Mouse (Mus musculus) neural tube, embryonic 12.5 days (tissue): Measurements from ENCODE around the gene Hk1. TPM values are rescaled to one million over a fixed set of nuclear protein-coding genes. Genes with fewer than 3 reads are reported as not detected.
A peak's percentile ranks its signal among the peaks of the same experiment; 100 is the strongest.

Source experiments
- ATAC-seq: fragments of 200-750 bp; cut with Nextera tagmentation; 2 replicates; pipeline ENCODE4 v1.8.0; 2017; ENCODE audit warnings: low read depth, mild to moderate bottlenecking, moderate TSS enrichment, moderate library complexity; ENCODE audit not compliant: low FRiP score
- H3K27ac ChIP-seq: fragments of 300-500 bp; sonication (generic); 2 replicates; pipeline ENCODE4 v1.5.1; 2016
- H3K27me3 ChIP-seq: fragments of 300-500 bp; sonication (generic); replicated peaks from 2 replicates; pipeline ENCODE4 v1.6.1; 2016; ENCODE audit warnings: mild to moderate bottlenecking
- H3K36me3 ChIP-seq: fragments of 300-500 bp; sonication (generic); 2 replicates; pipeline ENCODE4 v1.6.1; 2016; ENCODE audit warnings: mild to moderate bottlenecking
- H3K4me1 ChIP-seq: fragments of 300-500 bp; sonication (generic); 2 replicates; pipeline ENCODE4 v1.6.1; 2016
- H3K4me2 ChIP-seq: fragments of 300-500 bp; sonication (generic); replicated peaks from 2 replicates; pipeline ENCODE4 v1.6.1; 2016; ENCODE audit warnings: mild to moderate bottlenecking
- H3K4me3 ChIP-seq: fragments of 300-500 bp; sonication (generic); 2 replicates; pipeline ENCODE4 v1.5.1; 2016
- H3K9ac ChIP-seq: fragments of 300-500 bp; sonication (generic); 2 replicates; pipeline ENCODE4 v1.6.1; 2016; ENCODE audit warnings: mild to moderate bottlenecking
- H3K9me3 ChIP-seq: fragments of 300-500 bp; sonication (generic); 2 replicates; pipeline ENCODE4 v1.6.1; 2016; ENCODE audit warnings: mild to moderate bottlenecking
- WGBS: fragments of 180-500 bp; shearing (Covaris S2); methylation state at CpG from one replicate; pipeline ENCODE4 v1.1.7; 2016; 5-methylcytosine and 5-hydroxymethylcytosine counted together
- polyA plus RNA-seq: library from polyadenylated mRNA; unstranded; fragments of >200 nt; fragmentation: Nextera tagmentation; extraction: Ambion mirVana; gene quantifications from 2 replicates; pipeline ENCODE4 v1.2.1, GENCODE M21; 2016

The Hk1 gene
- polyA plus RNA-seq, 1 experiment from 2014 or later: 64.7 TPM

GRCm38 (mm10) chr10:62339211-62340094, 40.3 kb downstream of the Hk1 start:
- Histone ChIP-seq H3K36me3 (no peaks in the 10 kb centered on the region), H3K9me3 (no peaks in the 10 kb centered on the region), H3K27me3 (no peaks in the 10 kb centered on the region), H3K4me1 (peaks cover 21% of the 10 kb centered on the region), H3K9ac (peak overlapping the region; percentile 67), H3K4me3 (peak overlapping the region; percentile 69), H3K27ac (peak overlapping the region; percentile 59; the same call in 1 of the 2 replicates), H3K4me2 (peak overlapping the region; percentile 93)
- peak; percentile 65 for ATAC-seq
- 5% methylated on average over 45 of the region's 45 CpGs for WGBS

- no peak overlapping the region for H3K9ac ChIP-seq
- H3K27ac ChIP-seq: no peak overlapping the region
- H3K4me3 ChIP-seq: peak overlapping the region; percentile 69; the same call in 1 of the 2 replicates
- peaks cover 21% of the 10 kb centered on the region for H3K4me1 ChIP-seq
- WGBS: 33% methylated on average over 5 of the region's 5 CpGs
- no peaks in the 10 kb centered on the region for H3K9me3 ChIP-seq
- no peaks in the 10 kb centered on the region for H3K36me3 ChIP-seq
- peak overlapping the region; percentile 93 for H3K4me2 ChIP-seq
- no peaks in the 10 kb centered on the region for H3K27me3 ChIP-seq
- no peak for ATAC-seq
These were observed 41.1 kb downstream of the Hk1 start for GRCm38 (mm10) chr10:62338626-62339025.

- 60% methylated on average over 9 of the region's 9 CpGs for WGBS
These were observed 41.5 kb downstream of the Hk1 start for GRCm38 (mm10) chr10:62338176-62338575.

GRCm38 (mm10) chr10:62336601-62337578, 42.8 kb downstream of the Hk1 start:
- Histone ChIP-seq H3K9ac (no peak overlapping the region), H3K36me3 (no peaks in the 10 kb centered on the region), H3K4me1 (peaks cover 26% of the 10 kb centered on the region), H3K27ac (no peak overlapping the region), H3K27me3 (no peaks in the 10 kb centered on the region), H3K4me3 (no peak overlapping the region), H3K4me2 (0 out of 2 replicates have a peak overlapping the region, but pooled peaks have one; percentile 25), H3K9me3 (no peaks in the 10 kb centered on the region)
- 13% methylated on average over 12 of the region's 12 CpGs for WGBS
- no peak for ATAC-seq

More at GRCm38 (mm10) chr10:62338176-62338575, 41.5 kb downstream of the Hk1 start:
- ATAC-seq: no peak
- Histone ChIP-seq H3K9me3 (no peaks in the 10 kb centered on the region), H3K4me3 (no peak overlapping the region), H3K27me3 (no peaks in the 10 kb centered on the region), H3K9ac (no peak overlapping the region), H3K36me3 (no peaks in the 10 kb centered on the region), H3K4me1 (peaks cover 21% of the 10 kb centered on the region), H3K4me2 (peak overlapping the region; percentile 93; the same call in 1 of the 2 replicates), H3K27ac (no peak overlapping the region)

- ATAC-seq: no peak
- 25% methylated on average over 6 of the region's 6 CpGs for WGBS
- Histone ChIP-seq H3K9me3 (no peaks in the 10 kb centered on the region), H3K36me3 (no peaks in the 10 kb centered on the region), H3K4me3 (no peak overlapping the region), H3K4me1 (peaks cover 20% of the 10 kb centered on the region), H3K9ac (no peak overlapping the region), H3K27me3 (no peaks in the 10 kb centered on the region), H3K4me2 (no peak overlapping the region), H3K27ac (no peak overlapping the region)
These were observed 44.3 kb downstream of the Hk1 start for GRCm38 (mm10) chr10:62335423-62335776.

GRCm38 (mm10) chr10:62334686-62335422, 44.9 kb downstream of the Hk1 start:
- WGBS: 55% methylated on average over 20 of the region's 20 CpGs
- Histone ChIP-seq H3K36me3 (no peaks in the 10 kb centered on the region), H3K27me3 (no peaks in the 10 kb centered on the region), H3K4me2 (no peak overlapping the region), H3K4me1 (peaks cover 23% of the 10 kb centered on the region), H3K9me3 (no peaks in the 10 kb centered on the region), H3K27ac (no peak overlapping the region), H3K4me3 (no peak overlapping the region), H3K9ac (no peak overlapping the region)
- no peak for ATAC-seq

- Histone ChIP-seq H3K9me3 (no peaks in the 10 kb centered on the region), H3K4me3 (no peak overlapping the region), H3K27ac (no peak overlapping the region), H3K4me1 (peaks cover 11% of the 10 kb centered on the region; the same call in 1 of the 2 replicates), H3K27me3 (no peaks in the 10 kb centered on the region), H3K9ac (no peak overlapping the region), H3K4me2 (no peak overlapping the region), H3K36me3 (no peaks in the 10 kb centered on the region)
- no peak for ATAC-seq
- 85% methylated on average over 14 of the region's 14 CpGs for WGBS
These were observed 46.4 kb downstream of the Hk1 start for GRCm38 (mm10) chr10:62333269-62333668.

GRCm38 (mm10) chr10:62332514-62332913, 47.2 kb downstream of the Hk1 start:
- 0 out of 2 replicates have a peak overlapping the region, but pooled peaks have one; percentile 21 for H3K9ac ChIP-seq
- 69% methylated on average over 7 of the region's 7 CpGs for WGBS
- H3K27ac ChIP-seq: no peak overlapping the region
- no peak for ATAC-seq
- no peaks in the 10 kb centered on the region for H3K36me3 ChIP-seq
- H3K4me3 ChIP-seq: no peak overlapping the region
- H3K27me3 ChIP-seq: no peaks in the 10 kb centered on the region
- H3K9me3 ChIP-seq: no peaks in the 10 kb centered on the region
- peaks cover 10% of the 10 kb centered on the region; the same call in 1 of the 2 replicates for H3K4me1 ChIP-seq
- H3K4me2 ChIP-seq: no peak overlapping the region

GRCm38 (mm10) chr10:62331771-62332170, 47.9 kb downstream of the Hk1 start:
- H3K4me1 ChIP-seq: peaks cover 10% of the 10 kb centered on the region; the same call in 1 of the 2 replicates
- no peaks in the 10 kb centered on the region for H3K36me3 ChIP-seq
- no peaks in the 10 kb centered on the region for H3K9me3 ChIP-seq
- H3K4me3 ChIP-seq: no peak overlapping the region
- no peak for ATAC-seq
- no peak overlapping the region for H3K27ac ChIP-seq
- no peak overlapping the region for H3K9ac ChIP-seq
- no peak overlapping the region for H3K4me2 ChIP-seq
- 81% methylated on average over 12 of the region's 12 CpGs for WGBS
- no peaks in the 10 kb centered on the region for H3K27me3 ChIP-seq

- Histone ChIP-seq H3K27ac (no peak overlapping the region), H3K9ac (no peak overlapping the region), H3K4me2 (no peak overlapping the region), H3K4me1 (peaks cover 10% of the 10 kb centered on the region; the same call in 1 of the 2 replicates), H3K27me3 (no peaks in the 10 kb centered on the region), H3K36me3 (no peaks in the 10 kb centered on the region), H3K9me3 (no peaks in the 10 kb centered on the region), H3K4me3 (no peak overlapping the region)
- ATAC-seq: no peak
- WGBS: 93% methylated on average over 9 of the region's 9 CpGs
These were observed 48.4 kb downstream of the Hk1 start for GRCm38 (mm10) chr10:62331296-62331695.

- Histone ChIP-seq H3K4me3 (no peak overlapping the region), H3K36me3 (no peaks in the 10 kb centered on the region), H3K4me1 (peaks cover 10% of the 10 kb centered on the region; the same call in 1 of the 2 replicates), H3K27me3 (no peaks in the 10 kb centered on the region), H3K4me2 (no peak overlapping the region), H3K27ac (no peak overlapping the region), H3K9ac (no peak overlapping the region), H3K9me3 (no peaks in the 10 kb centered on the region)
- 80% methylated on average over 7 of the region's 7 CpGs for WGBS
- ATAC-seq: no peak
These were observed 49.9 kb downstream of the Hk1 start for GRCm38 (mm10) chr10:62329846-62330245.
